Mouse (Mus musculus): ENCODE measurements around the gene Magi3.

DNA sequence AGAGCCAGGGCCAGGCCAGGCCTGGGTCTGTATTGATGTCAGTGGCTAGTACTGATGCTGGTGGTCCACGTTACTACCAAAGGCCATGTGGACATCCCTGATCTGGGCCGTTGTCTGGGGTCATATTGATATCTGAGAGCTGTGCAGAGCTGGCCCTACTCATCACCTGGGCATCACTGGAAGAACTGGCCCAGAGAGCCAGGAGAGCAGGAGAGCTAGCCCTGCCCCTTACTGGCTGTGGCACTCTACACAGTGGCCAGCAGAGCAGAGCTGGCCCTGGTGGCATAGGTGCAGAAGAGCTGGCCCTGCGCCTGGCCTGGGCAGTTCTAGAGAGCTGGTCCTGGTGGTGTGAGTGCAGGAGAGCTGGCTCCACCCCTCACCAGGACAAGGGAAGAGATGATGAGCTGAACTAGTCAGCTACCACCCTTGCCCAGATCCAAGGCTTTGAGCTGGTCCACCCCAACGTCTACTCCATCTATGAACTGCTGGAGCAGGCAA lies 81.2 kb downstream of the Magi3 start:
- TF ChIP-seq CTCF (IDR thresholded peaks at IDR 0.05; ENCODE audit: extremely low read depth, insufficient read depth, insufficient read length, insufficient replicate concordance) (no peak), POLR2A (IDR thresholded peaks at IDR 0.05; ENCODE audit: low read depth, low read length) (no peak)
